Mouse (Mus musculus) testis, postnatal 14 days (tissue): ENCODE measurements around the gene Wdr4.
"Not testable (repeated sequence)": the region's sequence is repeated elsewhere in the genome, so short reads cannot be mapped to it uniquely, and the experiment has no call there.

Experiments used
- DNase-seq: peaks from one replicate; pipeline ENCODE4 v3.0.0; 2021; ENCODE audit warnings: low spot score

The Wdr4 gene

DNA sequence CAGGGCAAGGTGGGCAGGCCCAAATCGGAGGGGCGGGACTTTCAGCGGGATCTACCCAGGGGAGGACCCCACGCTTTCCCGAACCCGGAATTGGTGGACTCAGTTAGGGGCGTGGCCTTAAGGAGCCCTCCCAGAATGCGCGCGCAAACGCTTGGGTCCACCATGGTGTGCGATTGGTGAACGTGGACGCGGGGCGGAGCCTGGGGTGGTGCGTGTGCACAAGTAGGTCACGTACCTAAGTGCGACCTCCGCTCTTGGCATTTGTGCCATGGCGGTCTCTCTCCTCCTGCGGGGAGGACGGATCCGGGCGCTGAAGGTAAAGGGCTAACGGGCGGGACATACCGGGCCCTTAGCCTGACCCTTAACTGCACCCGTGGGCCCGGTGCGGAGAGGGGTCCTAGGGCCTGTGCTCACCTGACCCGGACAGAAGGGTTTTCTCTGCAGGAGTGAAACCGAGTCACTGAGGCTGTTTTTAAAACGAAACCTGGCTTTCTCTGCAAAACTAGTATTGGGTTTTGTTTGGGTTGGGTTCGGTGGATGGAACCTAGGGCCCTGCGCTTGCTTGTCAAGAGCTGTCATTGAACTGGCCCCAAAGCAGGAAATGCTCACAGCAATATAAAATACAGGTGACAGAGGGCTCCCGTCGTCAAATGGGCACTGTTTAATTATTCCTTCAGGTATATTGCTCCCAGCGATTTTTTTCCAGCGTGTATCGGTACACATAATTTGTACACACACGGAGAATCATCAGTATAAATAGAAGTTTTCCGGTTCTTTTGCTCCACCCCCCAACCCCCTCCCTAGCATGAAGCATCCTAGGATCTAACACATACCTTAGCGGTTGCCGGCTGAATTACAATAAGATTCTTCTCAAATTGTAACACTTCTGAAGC lies at the start of gene Wdr4, which contains the start of gene Ndufv3:
Wdr4 (minus strand) TSS at position 35 of the 893 bp plus-strand sequence.
Ndufv3 (plus strand) TSS at position 170 of the 893 bp plus-strand sequence.
- DNase-seq = peak; percentile 96

DNA sequence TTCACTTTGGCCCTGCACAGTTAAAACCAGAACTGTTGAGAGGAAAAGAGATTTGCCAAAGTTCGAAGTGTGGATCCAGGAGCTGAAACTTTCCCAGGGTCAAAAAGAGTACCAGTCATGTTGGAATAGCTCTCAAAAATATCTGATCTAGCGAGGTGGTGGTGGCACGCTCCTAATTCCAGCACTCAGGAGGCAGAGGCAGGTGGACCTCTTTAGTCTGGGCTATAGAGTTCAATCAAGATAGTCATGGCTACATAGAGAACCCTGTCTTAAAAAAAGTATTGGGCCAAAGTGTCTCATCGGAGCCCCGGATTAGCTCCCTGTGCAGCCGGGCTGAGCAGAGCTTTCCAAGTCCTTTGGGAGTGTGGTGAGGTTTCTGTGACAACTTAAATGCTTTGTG lies 46.5 kb upstream of the Wdr4 start:
- no peak for DNase-seq

DNA sequence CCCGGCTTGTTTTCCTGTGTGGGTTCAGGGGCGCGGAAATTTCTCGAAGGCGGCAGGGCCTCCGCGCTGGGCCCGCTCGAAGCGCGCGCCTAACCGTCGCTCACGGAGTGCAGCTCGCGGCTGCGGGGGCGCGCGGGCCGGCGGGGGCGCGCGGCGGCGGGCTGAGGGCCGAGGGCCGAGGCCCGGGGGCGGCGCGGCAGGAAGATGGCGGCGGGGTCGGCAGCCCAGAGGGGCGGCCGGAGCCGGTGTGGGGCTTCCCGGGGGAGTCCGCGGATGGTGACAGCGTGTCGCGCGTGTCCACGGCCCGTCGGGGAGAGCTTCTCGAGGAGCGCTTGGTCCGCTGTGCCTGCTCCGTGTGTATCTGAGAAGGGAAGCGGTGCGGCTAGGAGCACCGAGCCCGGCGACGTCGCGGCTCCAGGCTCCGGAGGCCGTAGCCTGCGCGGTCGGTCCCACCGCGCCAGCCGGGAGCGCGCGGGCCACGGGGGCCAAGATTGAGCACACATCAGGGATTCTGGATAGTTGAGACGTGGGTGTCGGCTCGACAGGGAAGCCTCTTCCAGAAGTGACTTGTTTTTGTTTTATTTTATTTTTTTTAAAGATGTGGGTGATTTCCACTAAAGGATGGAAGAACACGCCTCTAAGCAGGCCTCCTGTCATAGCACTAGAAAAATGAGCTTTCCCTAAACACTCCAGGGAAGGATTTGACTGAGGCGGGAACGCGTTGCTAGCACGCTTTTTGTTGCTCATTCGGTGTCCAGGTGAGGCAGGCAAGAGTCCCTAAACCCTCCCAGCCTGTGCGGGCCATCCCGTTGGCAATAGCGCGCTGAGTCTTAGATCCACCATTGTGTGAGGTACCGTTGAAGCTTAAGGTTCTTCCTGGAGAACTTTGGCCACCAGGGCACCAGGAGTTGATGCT lies 45.6 kb upstream of the Wdr4 start:
- peak; percentile 83 for DNase-seq

GRCm38 (mm10) chr17:31564858-31565140 lies 45.0 kb upstream of the Wdr4 start:
- no peak for DNase-seq

DNA sequence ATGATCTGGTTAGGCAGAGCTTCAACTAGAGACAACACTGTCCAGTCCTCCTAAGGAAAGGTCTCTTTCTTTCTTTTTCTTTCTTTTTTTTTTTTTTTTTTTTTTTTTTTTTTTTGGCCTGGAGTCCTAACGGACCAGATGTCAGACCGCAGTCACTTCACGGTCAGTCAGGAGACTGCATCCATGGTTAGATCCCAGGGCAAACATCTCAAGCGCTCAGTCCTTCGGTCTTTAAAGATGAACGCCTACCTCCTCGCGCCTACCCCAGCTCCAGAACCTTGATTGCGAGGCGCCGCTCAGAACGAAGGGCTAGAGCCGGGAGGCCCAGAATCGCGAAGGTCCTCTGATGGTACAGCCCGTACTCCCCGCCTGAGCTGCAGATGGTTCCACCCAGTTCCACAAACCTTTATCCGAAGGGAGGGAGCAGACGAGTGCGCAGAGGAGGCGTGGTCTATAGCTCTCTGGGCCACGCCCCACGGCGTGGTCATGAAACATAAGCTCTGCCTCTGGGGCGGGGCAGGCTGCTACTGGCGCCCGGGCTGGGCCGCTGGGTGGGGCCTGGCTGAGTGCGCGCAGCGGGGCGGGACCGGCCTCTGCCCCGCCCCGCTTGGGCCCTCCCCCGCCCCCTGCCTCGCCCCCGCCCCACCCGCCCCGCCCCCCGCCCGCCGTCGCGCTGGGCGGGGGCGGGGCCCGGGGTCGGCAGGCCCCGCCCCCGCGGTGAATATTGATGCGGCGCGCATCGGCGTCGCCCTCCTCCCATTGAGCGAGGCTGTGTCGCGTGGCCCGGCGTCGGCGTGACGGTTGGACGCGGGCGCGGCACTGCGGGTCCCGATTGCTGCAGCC lies 44.5 kb upstream of the Wdr4 start, which contains the start of gene Pknox1:
Pknox1 (plus strand) TSS at position 720 of the 843 bp plus-strand sequence.
- peak; percentile 99 for DNase-seq

- peak; percentile 45 for DNase-seq
Measured at GRCm38 (mm10) chr17:31563632-31564014, 43.8 kb upstream of the Wdr4 start.

DNA sequence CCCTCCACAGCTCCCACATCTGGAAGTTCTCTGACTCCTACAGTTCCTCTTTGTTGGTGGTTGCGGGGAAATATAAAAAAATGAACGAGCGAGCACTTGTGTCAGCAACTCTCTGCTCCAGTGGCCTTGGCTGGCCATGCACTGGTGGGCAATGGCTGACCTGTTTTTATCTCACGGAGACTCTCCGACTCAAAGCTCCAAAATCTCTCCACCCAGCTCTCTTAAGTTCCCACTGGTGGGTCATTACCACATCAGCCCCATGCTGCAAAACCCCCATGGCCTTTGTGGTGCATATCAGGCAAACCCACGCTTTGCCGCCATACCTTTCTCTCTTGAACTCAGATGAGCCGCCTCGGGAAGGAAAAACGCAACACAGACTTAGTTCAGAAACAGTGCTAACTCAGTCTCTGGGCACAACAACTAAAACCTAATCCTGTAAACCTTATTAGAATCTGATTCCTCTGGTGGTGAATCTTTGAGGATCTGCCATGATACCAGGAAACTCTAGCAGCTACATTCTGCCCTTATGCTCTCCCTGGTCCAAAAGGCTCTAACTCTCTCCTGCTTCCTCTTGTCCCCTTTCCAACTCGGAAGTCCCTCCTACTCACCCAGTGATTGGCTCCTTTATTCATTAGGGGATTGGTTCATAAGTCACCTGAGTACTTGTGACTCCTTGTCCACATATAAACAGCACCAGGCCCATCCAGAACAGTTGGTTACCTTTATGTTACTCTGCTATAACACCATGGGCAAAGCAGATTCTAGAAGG lies 39.4 kb upstream of the Wdr4 start:
- no peak for DNase-seq

DNA sequence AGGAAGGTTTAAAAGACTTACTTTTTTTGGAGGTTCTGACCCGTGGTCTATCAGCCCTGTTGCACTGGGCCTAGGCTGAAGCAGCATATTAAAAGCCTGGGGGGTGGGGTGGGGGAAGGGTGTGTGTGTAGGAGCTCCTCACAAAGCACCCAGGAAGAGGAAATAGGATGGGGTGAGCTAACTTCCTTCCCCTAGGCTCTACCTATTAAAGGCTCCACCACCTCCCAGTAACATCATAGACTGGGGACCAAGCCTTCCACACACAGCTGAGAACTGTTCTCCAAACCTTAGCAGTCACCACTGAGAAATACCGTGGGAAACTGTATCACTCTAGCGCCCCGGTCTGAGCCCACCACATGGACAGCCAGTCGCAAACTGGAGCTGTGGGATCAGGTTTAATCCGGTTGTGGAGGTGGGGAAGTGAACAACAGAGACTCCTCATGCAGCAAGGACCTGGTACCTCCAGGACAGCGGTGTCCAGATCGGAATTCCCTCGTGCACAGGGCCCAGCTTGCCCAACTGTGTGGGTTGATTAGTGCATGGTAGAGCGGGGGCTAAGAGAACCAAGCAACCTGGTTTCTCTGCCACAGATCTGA lies 38.3 kb upstream of the Wdr4 start:
- no peak for DNase-seq

- DNase-seq = no peak
Measured at GRCm38 (mm10) chr17:31557124-31557880, 37.5 kb upstream of the Wdr4 start.

DNA sequence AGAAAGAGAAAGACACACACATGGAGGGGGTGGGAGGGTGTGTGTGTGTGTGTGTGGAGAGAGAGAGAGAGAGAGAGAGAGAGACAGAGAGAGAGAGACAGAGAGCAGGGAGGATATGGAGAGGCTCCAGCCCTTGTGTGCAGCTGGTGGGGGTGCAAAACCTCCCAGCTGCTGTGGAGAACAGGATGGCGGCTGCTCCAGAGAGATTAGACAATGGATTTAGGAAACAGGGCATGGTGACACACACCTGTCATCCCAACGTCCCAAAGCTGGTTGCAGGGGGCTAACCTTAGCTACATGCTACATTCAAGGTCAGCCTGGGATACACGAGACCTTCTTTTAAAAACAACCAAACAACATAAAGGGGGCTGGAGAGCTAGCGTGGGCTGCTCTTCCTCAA lies 36.5 kb upstream of the Wdr4 start:
- no peak for DNase-seq

GRCm38 (mm10) chr17:31552601-31553000 lies 32.8 kb upstream of the Wdr4 start:
- DNase-seq = not testable (repeated sequence)

DNA sequence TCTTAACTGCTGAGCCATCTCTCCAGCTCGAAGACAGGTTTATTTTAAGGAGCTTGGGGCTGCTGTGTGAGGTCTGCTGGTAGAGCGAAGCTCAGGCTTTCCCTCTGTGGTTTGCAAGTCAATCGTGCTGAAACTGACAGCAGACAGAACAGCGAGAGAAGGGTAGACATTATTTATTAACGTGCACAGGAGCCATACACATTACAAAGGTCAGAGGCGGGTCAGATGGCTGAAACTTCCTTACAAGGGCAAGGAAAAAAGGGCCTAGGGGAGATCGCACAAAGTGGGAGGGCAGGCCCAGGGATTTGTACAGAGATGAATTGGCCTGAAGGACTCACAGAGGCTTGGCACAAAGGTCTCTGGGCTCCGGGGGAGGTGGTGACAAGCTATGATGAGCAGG lies 29.6 kb upstream of the Wdr4 start:
- DNase-seq = no peak

GRCm38 (mm10) chr17:31547974-31548373 lies 28.2 kb upstream of the Wdr4 start:
- DNase-seq = no peak

DNA sequence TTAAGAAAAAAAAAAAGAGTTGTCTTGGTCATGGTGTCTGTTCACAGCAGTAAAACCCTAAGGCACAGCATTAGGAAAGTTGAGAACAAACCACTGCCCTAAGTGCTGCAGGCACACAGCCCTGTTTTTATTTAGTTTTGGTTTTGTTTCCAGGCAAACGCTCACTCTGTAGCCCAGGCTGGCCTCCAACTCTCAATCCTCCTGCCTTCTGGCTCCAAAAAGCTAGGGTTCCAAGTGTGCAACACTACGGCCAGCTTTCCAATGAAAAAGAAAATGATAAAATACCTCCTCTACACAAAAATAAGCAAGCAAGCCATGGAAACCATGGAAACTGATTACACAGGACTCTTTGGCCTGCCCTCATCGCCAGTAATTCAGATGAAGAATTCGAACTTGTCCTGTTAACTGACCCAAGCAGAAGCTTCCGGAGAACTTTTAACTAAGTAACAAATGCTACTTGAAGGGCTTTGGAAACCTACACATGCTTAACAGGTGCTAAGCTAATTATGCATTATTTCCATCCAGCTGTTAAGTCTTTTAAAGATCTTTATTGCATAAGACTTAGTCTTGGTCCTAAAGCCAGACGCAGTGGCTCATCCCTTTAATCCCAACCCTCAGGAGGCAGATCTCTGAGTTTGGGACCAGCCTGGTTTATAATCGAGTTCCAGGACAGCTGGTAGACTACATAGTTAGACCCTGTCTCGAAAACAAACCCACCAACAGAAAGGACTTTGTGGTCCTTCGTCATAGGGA lies 26.8 kb upstream of the Wdr4 start:
- DNase-seq = no peak

DNA sequence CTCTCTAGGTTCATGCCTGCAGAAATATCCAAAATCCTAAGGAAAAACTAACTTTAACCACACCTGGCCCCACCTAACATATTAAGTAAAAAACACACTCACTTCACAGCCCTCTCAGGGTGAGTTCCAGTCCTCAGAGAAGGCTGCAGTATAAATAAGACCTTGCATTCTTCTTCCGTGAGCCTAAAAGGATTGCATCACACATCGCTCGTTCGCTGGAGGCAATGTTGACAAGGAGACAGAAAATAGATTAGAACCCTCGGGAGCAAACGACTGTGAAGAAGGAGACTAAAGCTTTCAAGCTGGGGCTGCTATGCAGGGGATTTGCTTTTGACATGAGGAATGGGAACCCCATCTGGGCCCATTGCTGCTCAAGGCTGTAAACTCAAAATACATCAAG lies 23.8 kb upstream of the Wdr4 start:
- DNase-seq = no peak

DNA sequence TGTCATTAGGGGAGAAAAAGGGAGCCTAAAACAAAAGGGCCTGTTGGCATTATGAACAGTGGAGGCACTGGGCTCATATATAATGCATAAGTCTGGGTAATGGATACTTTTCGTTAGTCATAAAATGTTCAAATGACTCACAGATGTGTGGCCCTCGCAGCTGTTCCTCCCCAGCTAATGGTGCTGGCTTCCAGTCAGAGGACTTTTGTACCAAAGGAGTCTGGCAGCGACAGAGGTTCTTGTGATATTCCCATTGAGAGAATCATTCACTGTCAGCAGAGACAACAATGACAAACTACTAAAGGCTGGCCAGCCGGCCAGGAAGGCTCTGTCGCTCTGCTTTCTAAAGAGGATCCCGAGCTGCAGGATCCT lies 21.7 kb upstream of the Wdr4 start:
- no peak for DNase-seq

GRCm38 (mm10) chr17:31540809-31541459 lies 21.2 kb upstream of the Wdr4 start:
- DNase-seq = no peak

DNA sequence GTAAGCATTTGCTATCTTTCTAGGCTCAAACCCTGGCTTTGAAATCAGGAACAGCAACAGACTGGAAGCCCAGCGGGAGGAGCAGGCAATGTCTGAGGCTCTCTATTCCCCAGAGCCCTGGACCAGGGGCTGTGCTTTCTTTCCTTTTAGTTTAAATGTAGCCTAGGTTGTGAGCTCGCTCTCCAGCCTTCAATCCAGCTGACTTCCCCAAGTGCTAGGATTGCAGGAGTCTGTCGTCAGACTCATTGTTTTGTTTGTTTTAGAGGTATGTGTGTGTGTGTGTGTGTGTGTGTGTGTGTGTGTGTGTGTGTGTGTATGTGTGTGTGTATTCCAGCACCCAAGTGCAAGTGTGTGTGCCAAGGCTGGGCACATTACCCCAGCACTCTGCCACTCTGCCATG lies 20.3 kb upstream of the Wdr4 start:
- DNase-seq = no peak
